Mouse (Mus musculus) urinary bladder, adult 2 months (tissue): ENCODE measurements around the gene Olfr744. TPM values are rescaled to one million over a fixed set of nuclear protein-coding genes. Genes with fewer than 3 reads are reported as not detected.
"Not testable (repeated sequence)": the region's sequence is repeated elsewhere in the genome, so short reads cannot be mapped to it uniquely, and the experiment has no call there.

Experiments
- DNase-seq: peaks from one replicate; pipeline ENCODE4 v3.0.0; 2022; ENCODE audit warnings: low spot score
- polyA plus RNA-seq: library from polyadenylated mRNA; depleted of rRNA; stranded (reverse); fragments of >200 nt; gene quantifications from 2 replicates; pipeline ENCODE4 v1.2.3, GENCODE M21; 2012; rRNA removed

Olfr744 gene
- not detected in 2 replicates for polyA plus RNA-seq

DNA sequence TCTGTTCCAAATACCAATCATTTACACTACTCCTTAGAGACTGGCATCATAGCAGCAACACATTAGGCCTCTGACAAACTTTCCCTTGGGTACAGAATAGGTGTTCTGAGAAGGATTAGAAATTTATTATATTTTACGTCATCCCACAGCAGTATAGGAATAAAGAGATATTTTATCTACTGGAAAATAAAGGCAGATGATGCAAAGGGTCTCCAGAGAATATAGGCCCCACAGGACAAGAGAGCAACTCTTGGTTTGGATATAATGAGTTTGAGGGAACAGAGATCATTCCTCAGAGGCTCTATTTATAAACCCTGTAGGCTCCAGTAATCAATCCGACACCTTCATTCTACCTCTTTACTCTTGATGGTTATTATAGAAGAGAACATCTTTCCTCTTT lies at the start of gene Olfr744:
TSS of gene Olfr744 (plus strand) at position 301 of the 400 bp plus-strand sequence.
- no peak for DNase-seq

DNA sequence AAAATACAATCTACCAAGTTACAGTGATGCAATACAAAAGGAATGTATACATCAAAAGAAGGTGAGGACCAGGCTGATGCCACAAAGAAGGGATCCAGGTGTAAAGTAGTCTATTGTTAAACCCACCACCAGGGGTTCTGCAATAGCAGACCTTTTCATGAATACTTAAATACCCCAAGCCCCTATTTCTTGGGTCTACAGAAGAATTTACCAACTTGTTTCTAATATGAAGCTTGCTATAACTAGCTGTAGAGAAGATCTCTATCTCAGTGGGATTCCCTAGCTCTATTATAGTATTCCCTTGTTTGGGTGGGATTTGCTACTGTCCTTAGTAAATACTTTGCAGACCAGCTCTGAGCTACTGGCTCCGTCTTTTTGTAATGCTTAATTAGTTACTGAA lies 41.6 kb upstream of the Olfr744 start:
- DNase-seq: not testable (repeated sequence)

DNA sequence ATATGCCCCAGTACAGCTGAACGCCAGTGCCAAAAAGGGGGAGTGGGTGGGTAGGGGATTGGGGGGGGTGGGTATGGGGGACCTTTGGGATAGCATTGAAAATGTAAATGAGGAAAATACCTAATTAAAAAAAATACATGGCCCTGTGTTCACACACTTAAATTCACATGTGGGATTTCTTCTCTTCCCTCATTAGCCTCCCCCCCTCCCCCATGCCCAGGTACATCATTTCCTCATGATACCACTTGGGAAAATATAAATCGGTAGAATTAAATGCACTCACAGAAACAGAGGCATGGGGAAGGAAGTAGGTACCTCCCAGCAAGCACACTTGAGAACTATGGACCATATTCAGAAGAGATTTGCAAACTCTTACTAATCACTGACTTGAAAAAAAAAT lies 24.4 kb downstream of the Olfr744 start, which contains the start of gene Olfr745:
TSS of gene Olfr745 (plus strand) at position 301 of the 400 bp plus-strand sequence.
- no peak for DNase-seq

DNA sequence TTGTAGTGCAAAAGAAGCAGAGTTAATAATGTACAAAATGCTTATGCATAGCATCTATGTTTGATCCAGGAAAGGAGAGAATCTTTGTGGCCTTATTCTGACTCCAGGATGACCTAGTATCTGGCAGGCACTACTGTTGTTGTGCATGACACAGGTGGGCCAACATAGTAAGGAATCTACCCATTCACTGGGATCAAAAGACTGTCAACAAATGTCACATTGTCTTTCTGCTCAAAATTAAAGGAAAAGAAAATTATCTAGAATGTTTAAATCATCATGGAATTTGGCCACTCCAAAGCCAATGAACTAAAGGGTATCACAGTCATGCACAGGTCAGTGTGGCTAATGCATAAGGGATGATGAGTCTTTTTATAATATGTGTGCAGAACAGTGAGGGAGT lies 32.1 kb downstream of the Olfr744 start, which contains the start of gene Olfr746:
TSS of gene Olfr746 (plus strand) at position 301 of the 400 bp plus-strand sequence.
- no peak for DNase-seq

Other genes with a start within 250 kb of the Olfr744 start
- not detected in 2 replicates for gene Olfr736, start 233.7 kb upstream of the Olfr744 start, polyA plus RNA-seq
- not detected in 2 replicates for gene Olfr738, start 207.3 kb upstream of the Olfr744 start, polyA plus RNA-seq
- gene Olfr739, start 196.3 kb upstream of the Olfr744 start, polyA plus RNA-seq: not detected in 2 replicates
- gene Olfr740, start 169.3 kb upstream of the Olfr744 start, polyA plus RNA-seq: not detected in 2 replicates
- gene Olfr741, start 142.1 kb upstream of the Olfr744 start, polyA plus RNA-seq: not detected in 2 replicates
- gene Olfr742, start 111.3 kb upstream of the Olfr744 start, polyA plus RNA-seq: not detected in 2 replicates
- not detected in 2 replicates for gene Olfr743, start 93.0 kb upstream of the Olfr744 start, polyA plus RNA-seq
- not detected in 2 replicates for gene Olfr745, start 24.5 kb downstream of the Olfr744 start, polyA plus RNA-seq
- gene Olfr746, start 32.2 kb downstream of the Olfr744 start, polyA plus RNA-seq: not detected in 2 replicates
- not detected in 2 replicates for gene Olfr747, start 78.3 kb downstream of the Olfr744 start, polyA plus RNA-seq
- not detected in 2 replicates for gene Olfr748, start 92.5 kb downstream of the Olfr744 start, polyA plus RNA-seq
- gene Olfr749, start 130.2 kb downstream of the Olfr744 start, polyA plus RNA-seq: not detected in 2 replicates
- 46.3 and 58.6 TPM in 2 replicates for gene Ttc5, start 170.6 kb downstream of the Olfr744 start, polyA plus RNA-seq
- not detected in 2 replicates for gene Ccnb1ip1, start 192.9 kb downstream of the Olfr744 start, polyA plus RNA-seq
- gene Parp2, start 193.0 kb downstream of the Olfr744 start, polyA plus RNA-seq: 55.8 and 64.0 TPM in 2 replicates